Mouse (Mus musculus) bone marrow, adult 2 months (tissue): Measurements from ENCODE around the gene Chga. TPM values are rescaled to one million over a fixed set of nuclear protein-coding genes. Genes with fewer than 3 reads are reported as not detected.

Experiments
- H3K27ac ChIP-seq: fragments of 200-500 bp; 2 replicates; pipeline ENCODE4 v1.5.1; 2012; ENCODE audit warnings: low read depth, mild to moderate bottlenecking, control low read depth, inconsistent platforms, low read length; ENCODE audit not compliant: control insufficient read depth, poor library complexity, insufficient read depth
- H3K4me1 ChIP-seq: fragments of 200-500 bp; 2 replicates; pipeline ENCODE4 v1.6.1; 2011; ENCODE audit warnings: low read length; ENCODE audit not compliant: control insufficient read depth, insufficient read depth
- H3K4me3 ChIP-seq: fragments of 200-500 bp; replicated peaks from 2 replicates; pipeline ENCODE3; 2011; ENCODE audit warnings: mild to moderate bottlenecking, low read depth, low read length, control low read depth; ENCODE audit not compliant: control insufficient read depth
- CTCF ChIP-seq: fragments of 200-500 bp; IDR thresholded peaks from 2 replicates; pipeline ENCODE4 v1.5.1; 2011; ENCODE audit warnings: low read length, control low read depth; ENCODE audit not compliant: control insufficient read depth, insufficient read depth
- POLR2A ChIP-seq: fragments of 200-500 bp; IDR thresholded peaks from 2 replicates; pipeline ENCODE4 v1.6.1; 2011; ENCODE audit warnings: low read depth, mild to moderate bottlenecking, control low read depth, low read length, borderline replicate concordance; ENCODE audit not compliant: control insufficient read depth
- WGBS: fragments of 180-500 bp; shearing (Covaris S2); methylation state at CpG from one replicate; pipeline ENCODE4 v1.1.7; 2018; 5-methylcytosine and 5-hydroxymethylcytosine counted together
- polyA plus RNA-seq: library from polyadenylated mRNA; stranded (reverse); fragments of >200 nt; gene quantifications from 2 replicates; pipeline ENCODE4 v1.2.4, GENCODE M21; 2011; ENCODE audit warnings: low replicate concordance; ENCODE audit not compliant: missing spikeins, insufficient read depth, insufficient read length

Chga gene
- polyA plus RNA-seq, result 1.3 TPM in 1 of 2 replicates, not detected in the other

DNA sequence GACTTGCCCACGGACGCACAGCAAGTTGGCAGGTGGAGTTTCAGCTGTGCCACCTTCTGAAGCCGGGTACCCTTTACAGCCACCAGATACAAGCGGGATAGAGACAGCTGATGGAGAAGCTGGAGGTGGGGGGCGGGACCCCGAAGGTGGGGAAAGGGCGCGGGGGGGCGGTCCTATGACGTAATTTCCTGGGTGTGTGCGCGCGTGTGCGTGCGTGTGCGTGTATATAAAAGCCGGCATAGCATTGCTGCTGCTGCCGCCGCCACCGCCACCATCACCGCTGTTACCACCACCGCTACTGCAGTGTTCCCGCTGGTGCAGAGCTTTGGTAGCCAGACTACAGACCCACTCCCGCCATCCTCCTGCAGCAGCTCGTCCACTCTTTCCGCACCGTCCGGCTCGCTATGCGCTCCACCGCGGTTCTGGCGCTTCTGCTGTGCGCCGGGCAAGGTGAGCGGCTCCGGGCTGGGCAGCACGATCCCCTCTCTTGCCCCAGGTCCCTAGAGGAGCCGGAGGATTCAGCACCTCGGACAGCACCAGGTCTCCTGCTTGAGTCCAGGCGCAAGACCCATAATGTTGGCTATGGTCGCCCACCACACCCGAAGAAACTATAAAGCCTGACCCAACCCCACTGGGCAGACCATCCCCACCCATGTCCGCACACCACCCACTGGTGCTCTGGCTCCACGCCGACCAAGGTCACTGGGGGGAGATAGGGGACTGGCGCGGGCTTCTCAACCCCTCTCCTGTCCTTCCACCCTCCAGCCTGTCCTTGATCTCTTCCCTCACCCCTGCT lies at the start of gene Chga:
Gene Chga (plus strand): TSS at position 249 of the 796 bp plus-strand sequence.
- Histone ChIP-seq H3K27ac (no peak within 1 kb of the TSS), H3K4me3 (no peak within 1 kb of the TSS), H3K4me1 (no peaks in the 10 kb centered on the region)
- no peak for TF ChIP-seq CTCF
- TF ChIP-seq POLR2A, result no peak
- WGBS, result 6% methylated on average over 48 of the region's 48 CpGs

DNA sequence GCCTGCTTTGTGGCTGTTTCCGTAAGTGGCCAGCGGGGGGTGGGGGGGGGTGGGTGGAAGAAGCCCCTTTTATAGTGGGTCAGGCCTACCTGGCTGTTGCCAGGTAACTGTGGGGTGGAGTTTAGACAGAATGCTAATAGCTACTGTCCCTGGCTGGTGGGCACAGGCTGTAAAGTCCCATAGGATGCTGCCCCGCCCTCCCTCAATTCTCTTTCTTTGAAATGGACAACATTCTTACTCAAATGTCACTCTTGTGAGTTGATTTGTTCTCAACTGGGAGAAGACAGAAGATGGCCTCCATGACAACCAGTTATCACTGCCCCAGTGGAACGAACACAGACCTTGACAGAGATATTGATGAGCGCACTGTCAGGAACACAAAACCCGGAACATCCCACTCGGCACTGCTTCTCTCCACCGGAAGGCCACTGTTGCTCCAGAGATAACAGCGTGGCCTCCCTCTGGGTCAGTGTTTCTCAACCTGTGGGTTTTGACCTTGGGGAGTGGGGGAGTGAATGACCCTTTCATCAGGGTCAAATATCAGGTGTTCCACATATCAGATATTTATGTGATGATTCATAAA lies 49.5 kb upstream of the Chga start:
- 82% methylated on average over 9 of the region's 9 CpGs for WGBS
- TF ChIP-seq POLR2A, result no peak
- no peak for TF ChIP-seq CTCF
- peaks cover 1% of the 10 kb centered on the region; the same call in 1 of the 2 replicates for H3K4me1 ChIP-seq

GRCm38 (mm10) chr12:102505949-102506348 lies 48.8 kb upstream of the Chga start:
- WGBS, result 67% methylated on average over 7 of the region's 7 CpGs
- Histone ChIP-seq H3K4me3 (no peak overlapping the region), H3K27ac (no peak overlapping the region), H3K4me1 (peaks cover 1% of the 10 kb centered on the region; the same call in 1 of the 2 replicates)
- TF ChIP-seq POLR2A (no peak), CTCF (no peak)

More for the DNA sequence above, 49.5 kb upstream of the Chga start:
- H3K27ac ChIP-seq, result no peak overlapping the region
- no peak overlapping the region for H3K4me3 ChIP-seq

GRCm38 (mm10) chr12:102511363-102511762 lies 43.4 kb upstream of the Chga start:
- H3K27ac ChIP-seq, result no peak overlapping the region
- no peak overlapping the region for H3K4me3 ChIP-seq
- TF ChIP-seq CTCF, result no peak
- WGBS, result 77% methylated on average over 3 of the region's 3 CpGs
- peaks cover 1% of the 10 kb centered on the region; the same call in 1 of the 2 replicates for H3K4me1 ChIP-seq

- Histone ChIP-seq H3K4me3 (no peak overlapping the region), H3K27ac (no peak overlapping the region), H3K4me1 (peaks cover 2% of the 10 kb centered on the region)
- TF ChIP-seq CTCF, result no peak
- no peak for TF ChIP-seq POLR2A
- 79% methylated on average over 6 of the region's 6 CpGs for WGBS
Observed at GRCm38 (mm10) chr12:102514151-102514550, 40.6 kb upstream of the Chga start.

- Histone ChIP-seq H3K4me3 (no peak overlapping the region), H3K4me1 (peaks cover 2% of the 10 kb centered on the region), H3K27ac (no peak overlapping the region)
- WGBS, result 84% methylated on average over 6 of the region's 6 CpGs
- TF ChIP-seq POLR2A (no peak), CTCF (no peak)
Observed at GRCm38 (mm10) chr12:102514751-102515150, 40.0 kb upstream of the Chga start.

DNA sequence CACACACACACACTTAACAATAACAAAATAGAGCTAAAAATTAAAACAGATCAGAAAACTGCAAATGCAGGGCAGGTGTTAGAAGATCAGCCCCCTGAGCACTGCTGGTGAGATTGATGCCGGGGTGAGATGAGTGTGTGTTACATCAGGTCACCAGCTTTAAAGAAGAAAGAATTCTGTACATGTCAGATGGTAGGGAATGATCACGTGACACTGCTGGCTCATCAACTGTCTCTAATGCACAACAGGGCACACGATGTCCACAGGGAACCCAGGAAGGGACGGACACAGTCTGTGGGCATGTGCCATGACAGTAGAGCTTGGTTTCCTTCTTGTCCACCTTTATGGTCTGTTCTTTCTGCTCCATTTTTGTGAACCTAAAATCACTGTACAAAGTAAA lies 38.6 kb upstream of the Chga start:
- WGBS, result 82% methylated on average over 4 of the region's 4 CpGs
- Histone ChIP-seq H3K4me3 (no peak overlapping the region), H3K27ac (no peak overlapping the region), H3K4me1 (peaks cover 1% of the 10 kb centered on the region; the same call in 1 of the 2 replicates)
- no peak for TF ChIP-seq CTCF
- TF ChIP-seq POLR2A, result no peak

DNA sequence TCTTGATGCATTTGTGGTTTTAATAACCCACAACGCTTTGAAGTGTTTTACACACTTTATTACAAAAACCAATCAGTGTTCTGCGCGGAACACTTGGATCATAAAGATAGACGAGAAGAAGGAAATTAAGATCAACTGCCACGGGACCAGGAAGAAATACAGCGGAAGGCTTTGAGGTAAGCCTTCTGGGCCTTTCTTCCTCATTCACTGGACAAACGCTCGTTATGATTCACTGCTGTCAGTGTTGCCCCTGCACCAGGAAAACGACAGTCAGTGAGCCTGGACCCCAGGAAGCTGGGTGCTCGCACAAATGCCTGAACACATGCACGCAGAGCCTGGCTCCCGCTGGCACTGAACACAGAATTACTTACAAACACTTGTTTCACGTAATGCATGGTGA lies 37.1 kb upstream of the Chga start:
- TF ChIP-seq CTCF (no peak), POLR2A (no peak)
- WGBS, result 4% methylated on average over 13 of the region's 13 CpGs
- Histone ChIP-seq H3K4me1 (peaks cover 1% of the 10 kb centered on the region; the same call in 1 of the 2 replicates), H3K27ac (no peak overlapping the region), H3K4me3 (peak overlapping the region; percentile 12)
